Mouse (Mus musculus): ENCODE data around the gene Prkce. TPM values are rescaled to one million over a fixed set of nuclear protein-coding genes. Genes with fewer than 3 reads are reported as not detected.

Prkce gene
- polyA plus RNA-seq, 1 experiment = 3.3 TPM

DNA sequence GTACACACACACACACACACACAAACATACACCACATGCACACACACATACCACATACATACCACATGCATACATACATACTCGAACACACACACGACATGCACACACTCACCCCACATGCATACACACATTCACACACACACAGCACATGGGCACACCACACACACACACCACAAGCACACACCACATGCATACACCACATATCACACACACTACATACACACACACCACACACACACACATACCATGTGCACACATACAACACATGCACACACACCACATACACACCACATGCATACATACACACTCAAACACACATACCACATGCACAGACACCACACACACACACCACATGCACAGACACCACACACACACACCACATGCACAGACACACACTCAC, 268.4 kb downstream of the Prkce start:
- peaks cover 40% of the 10 kb centered on the region for H3K4me1 ChIP-seq (ENCODE audit: control insufficient read depth, insufficient read depth, insufficient read length, low read length)
- H3K27me3 ChIP-seq (ENCODE audit: control insufficient read depth, insufficient read depth, low read length) = no peaks in the 10 kb centered on the region
- TF ChIP-seq CTCF (IDR thresholded peaks at IDR 0.05; ENCODE audit: extremely low read depth, insufficient read length, insufficient replicate concordance, low read depth, low read length) (no peak), POLR2A (IDR thresholded peaks at IDR 0.05; ENCODE audit: low read depth, low read length) (no peak)
- no peaks in the 10 kb centered on the region for H3K36me3 ChIP-seq (ENCODE audit: control insufficient read depth, insufficient read depth, low read length)
- 96% methylated on average over 2 of the region's 2 CpGs for WGBS
- H3K27ac ChIP-seq (ENCODE audit: insufficient read depth, low read depth, low read length) = no peak overlapping the region
- no peak overlapping the region for H3K4me3 ChIP-seq (ENCODE audit: low read depth, low read length)

DNA sequence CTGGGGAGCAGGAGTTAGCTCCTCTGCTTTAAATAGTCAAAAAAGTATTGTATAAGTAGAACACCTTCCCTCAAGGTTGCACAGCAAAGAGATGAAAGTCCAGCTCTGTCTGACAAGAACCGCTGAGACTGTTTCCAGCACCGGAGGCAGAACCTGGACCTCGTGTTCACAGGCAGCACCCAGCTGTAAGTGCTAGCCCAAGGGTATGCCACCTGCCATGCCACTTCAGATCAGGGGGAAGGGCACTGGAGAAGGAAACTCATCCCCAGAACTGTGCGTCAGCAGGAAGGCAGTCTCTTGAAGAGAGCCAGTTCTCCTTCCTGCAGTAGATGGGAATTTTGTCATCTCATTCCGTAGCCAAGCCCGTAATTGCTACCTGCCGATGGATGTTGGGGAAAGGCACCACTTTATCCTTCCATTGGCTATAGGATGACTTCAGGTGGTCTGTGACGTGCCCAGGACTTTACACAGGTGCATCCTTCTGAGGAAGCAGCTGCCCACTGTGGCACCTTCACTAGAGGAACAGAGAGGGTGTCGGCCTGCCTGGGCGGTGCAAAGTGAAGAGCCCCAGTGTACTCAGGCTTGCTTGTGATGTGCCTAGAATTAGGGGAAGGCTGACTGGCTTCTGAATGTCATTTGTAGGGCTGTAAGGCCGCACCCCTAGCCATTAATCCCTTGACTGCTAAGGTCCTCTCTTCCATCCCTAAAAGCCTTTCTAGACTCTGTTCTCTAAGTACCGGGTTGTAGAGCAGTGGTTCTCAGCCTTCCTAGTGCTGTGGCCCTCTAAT, 269.2 kb downstream of the Prkce start:
- Histone ChIP-seq H3K36me3 (ENCODE audit: control insufficient read depth, insufficient read depth, low read length) (no peaks in the 10 kb centered on the region), H3K4me3 (ENCODE audit: low read depth, low read length) (no peak overlapping the region), H3K27me3 (ENCODE audit: control insufficient read depth, insufficient read depth, low read length) (no peaks in the 10 kb centered on the region), H3K27ac (ENCODE audit: insufficient read depth, low read depth, low read length) (peak overlapping the region; percentile 34; the same call in 1 of the 2 replicates), H3K4me1 (ENCODE audit: control insufficient read depth, insufficient read depth, insufficient read length, low read length) (peaks cover 45% of the 10 kb centered on the region)
- TF ChIP-seq POLR2A (IDR thresholded peaks at IDR 0.05; ENCODE audit: low read depth, low read length) (no peak), CTCF (IDR thresholded peaks at IDR 0.05; ENCODE audit: extremely low read depth, insufficient read length, insufficient replicate concordance, low read depth, low read length) (no peak)
- 74% methylated on average over 12 of the region's 12 CpGs for WGBS

DNA sequence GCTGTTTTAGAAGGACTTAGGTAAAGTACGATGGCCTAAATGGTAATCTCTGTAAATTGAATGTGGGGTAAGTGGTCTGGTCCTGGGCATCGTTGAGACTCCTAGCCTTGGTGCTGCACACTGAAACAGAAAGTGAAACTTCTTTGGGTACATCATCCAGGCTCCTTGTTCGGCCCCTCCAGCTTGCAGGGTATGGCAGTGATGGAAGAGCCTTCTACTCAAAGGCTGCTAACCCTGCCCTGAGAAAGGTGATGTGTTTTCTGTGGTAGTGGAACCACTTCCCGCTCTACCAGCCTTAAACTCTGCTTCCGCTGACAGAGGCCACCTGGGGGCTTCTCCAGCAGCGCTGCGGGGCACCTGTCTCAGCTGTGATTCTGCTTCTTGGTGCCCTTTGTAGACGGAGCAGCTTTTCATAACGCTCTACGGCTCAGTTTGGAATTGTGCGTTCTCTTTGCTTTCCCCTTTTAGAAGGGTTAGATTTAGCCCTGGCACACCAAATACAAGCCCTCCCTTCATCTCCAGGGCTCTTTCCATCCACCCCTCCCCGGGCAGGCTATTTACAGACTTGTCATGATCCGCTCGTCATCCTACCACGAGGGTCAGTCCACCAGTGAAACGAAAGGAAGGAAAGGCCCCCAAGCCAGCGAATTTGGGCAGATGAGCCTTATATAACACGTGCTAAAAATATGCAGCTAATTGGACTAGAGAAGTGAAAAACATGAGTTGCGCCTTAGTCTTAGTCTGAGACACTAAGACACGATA, 270.1 kb downstream of the Prkce start:
- H3K4me3 ChIP-seq (ENCODE audit: low read depth, low read length) = peak overlapping the region; percentile 47
- 69% methylated on average over 20 of the region's 20 CpGs for WGBS
- H3K36me3 ChIP-seq (ENCODE audit: control insufficient read depth, insufficient read depth, low read length) = no peaks in the 10 kb centered on the region
- no peaks in the 10 kb centered on the region for H3K27me3 ChIP-seq (ENCODE audit: control insufficient read depth, insufficient read depth, low read length)
- peaks cover 45% of the 10 kb centered on the region for H3K4me1 ChIP-seq (ENCODE audit: control insufficient read depth, insufficient read depth, insufficient read length, low read length)
- peak overlapping the region; percentile 74 for H3K27ac ChIP-seq (ENCODE audit: insufficient read depth, low read depth, low read length)
- TF ChIP-seq POLR2A (IDR thresholded peaks at IDR 0.05; ENCODE audit: low read depth, low read length) (no peak), CTCF (IDR thresholded peaks at IDR 0.05; ENCODE audit: extremely low read depth, insufficient read length, insufficient replicate concordance, low read depth, low read length) (no peak)

DNA sequence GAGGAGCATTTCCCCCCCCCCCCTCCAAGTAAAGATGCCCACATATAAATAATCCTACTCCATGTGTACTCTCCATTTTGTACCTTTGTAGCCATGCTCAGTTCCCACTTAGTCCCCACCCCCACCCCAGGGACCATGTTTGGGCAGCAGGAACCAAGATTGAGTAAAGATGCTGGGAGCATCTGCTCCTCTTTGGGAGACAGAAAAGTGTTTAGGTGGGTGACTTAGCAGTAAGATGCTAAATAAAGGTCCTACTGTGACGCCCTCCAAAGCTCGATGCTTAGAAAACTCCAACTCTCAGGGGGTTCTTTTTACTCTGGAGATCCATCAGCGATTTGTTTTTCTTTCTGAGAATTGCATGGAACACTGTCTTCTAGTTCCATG, 270.7 kb downstream of the Prkce start:
- Histone ChIP-seq H3K4me1 (ENCODE audit: control insufficient read depth, insufficient read depth, insufficient read length, low read length) (peaks cover 42% of the 10 kb centered on the region), H3K27ac (ENCODE audit: insufficient read depth, low read depth, low read length) (peak overlapping the region; percentile 79), H3K36me3 (ENCODE audit: control insufficient read depth, insufficient read depth, low read length) (no peaks in the 10 kb centered on the region), H3K4me3 (ENCODE audit: low read depth, low read length) (no peak overlapping the region), H3K27me3 (ENCODE audit: control insufficient read depth, insufficient read depth, low read length) (no peaks in the 10 kb centered on the region)
- TF ChIP-seq POLR2A (IDR thresholded peaks at IDR 0.05; ENCODE audit: low read depth, low read length) = no peak
- TF ChIP-seq CTCF (IDR thresholded peaks at IDR 0.05; ENCODE audit: extremely low read depth, insufficient read length, insufficient replicate concordance, low read depth, low read length) = no peak
- 82% methylated on average over 3 of the region's 3 CpGs for WGBS

DNA sequence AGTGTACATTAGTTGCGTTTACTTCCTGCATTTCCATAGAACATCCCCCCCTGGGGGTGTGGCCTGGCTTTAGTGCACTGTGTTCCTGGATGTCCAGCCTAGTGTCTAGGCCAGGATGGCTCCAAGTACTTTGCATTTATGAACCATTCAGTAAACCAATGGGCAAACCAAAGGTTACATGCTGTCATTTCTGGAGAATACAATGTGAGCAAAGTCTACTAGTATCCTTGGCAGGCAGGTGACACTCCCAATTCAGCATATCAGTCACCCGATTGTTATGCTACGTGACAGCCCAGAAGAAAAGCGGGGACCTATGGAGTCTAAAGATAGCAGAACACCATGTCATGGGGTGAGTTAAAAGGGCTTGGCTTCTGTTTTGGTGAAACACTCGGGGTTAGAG, 271.2 kb downstream of the Prkce start:
- no peaks in the 10 kb centered on the region for H3K27me3 ChIP-seq (ENCODE audit: control insufficient read depth, insufficient read depth, low read length)
- no peaks in the 10 kb centered on the region for H3K36me3 ChIP-seq (ENCODE audit: control insufficient read depth, insufficient read depth, low read length)
- TF ChIP-seq CTCF (IDR thresholded peaks at IDR 0.05; ENCODE audit: extremely low read depth, insufficient read length, insufficient replicate concordance, low read depth, low read length) = no peak
- TF ChIP-seq POLR2A (IDR thresholded peaks at IDR 0.05; ENCODE audit: low read depth, low read length) = no peak
- H3K27ac ChIP-seq (ENCODE audit: insufficient read depth, low read depth, low read length) = peak overlapping the region; percentile 79
- H3K4me3 ChIP-seq (ENCODE audit: low read depth, low read length) = no peak overlapping the region
- peaks cover 42% of the 10 kb centered on the region for H3K4me1 ChIP-seq (ENCODE audit: control insufficient read depth, insufficient read depth, insufficient read length, low read length)
- WGBS = 21% methylated on average over 5 of the region's 5 CpGs

DNA sequence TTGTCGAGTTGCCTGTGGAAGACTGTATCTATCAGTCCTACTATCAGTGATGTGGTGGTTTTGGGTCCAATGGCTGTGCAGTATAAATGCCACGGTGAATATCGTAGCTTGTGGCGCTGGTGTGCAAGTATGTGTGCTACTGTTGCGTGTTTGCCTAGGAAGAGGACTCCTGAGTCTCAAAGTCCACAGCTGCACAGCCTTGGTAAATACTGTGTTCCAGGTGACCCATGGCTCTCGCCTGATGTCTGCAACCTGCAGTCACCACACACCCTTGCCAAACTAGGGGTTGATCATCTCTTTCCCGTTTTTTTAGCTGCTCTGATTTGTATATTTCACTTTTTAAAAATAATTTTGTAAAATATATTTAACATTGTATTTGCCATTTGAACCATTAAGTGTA, 273.5 kb downstream of the Prkce start:
- H3K27me3 ChIP-seq (ENCODE audit: control insufficient read depth, insufficient read depth, low read length) = no peaks in the 10 kb centered on the region
- TF ChIP-seq CTCF (IDR thresholded peaks at IDR 0.05; ENCODE audit: extremely low read depth, insufficient read length, insufficient replicate concordance, low read depth, low read length) (no peak), POLR2A (IDR thresholded peaks at IDR 0.05; ENCODE audit: low read depth, low read length) (no peak)
- H3K27ac ChIP-seq (ENCODE audit: insufficient read depth, low read depth, low read length) = peak overlapping the region; percentile 47; the same call in 1 of the 2 replicates
- no peak overlapping the region for H3K4me3 ChIP-seq (ENCODE audit: low read depth, low read length)
- WGBS = 34% methylated on average over 7 of the region's 7 CpGs
- H3K36me3 ChIP-seq (ENCODE audit: control insufficient read depth, insufficient read depth, low read length) = no peaks in the 10 kb centered on the region
- peaks cover 47% of the 10 kb centered on the region for H3K4me1 ChIP-seq (ENCODE audit: control insufficient read depth, insufficient read depth, insufficient read length, low read length)

DNA sequence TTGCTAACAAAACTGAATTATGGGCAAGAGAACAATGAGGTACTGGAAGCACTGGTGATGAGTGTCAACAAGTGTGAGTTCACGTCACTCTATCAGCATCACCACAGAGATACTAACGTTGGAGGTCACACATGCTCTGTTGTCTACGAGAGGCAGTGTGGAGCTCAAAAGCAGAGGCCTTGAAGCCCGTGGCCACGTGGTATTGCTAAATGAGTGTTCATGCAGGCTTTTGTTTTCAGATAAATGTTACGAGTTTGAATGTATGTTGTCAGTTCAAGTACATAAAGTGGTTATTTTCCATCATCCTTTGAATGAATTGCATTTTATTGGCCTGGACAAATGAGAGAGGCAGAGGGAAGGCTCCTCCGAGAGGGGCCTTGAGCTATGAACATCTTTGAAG, 276.3 kb downstream of the Prkce start:
- Histone ChIP-seq H3K27ac (ENCODE audit: insufficient read depth, low read depth, low read length) (no peak overlapping the region), H3K4me1 (ENCODE audit: control insufficient read depth, insufficient read depth, insufficient read length, low read length) (peaks cover 31% of the 10 kb centered on the region), H3K36me3 (ENCODE audit: control insufficient read depth, insufficient read depth, low read length) (no peaks in the 10 kb centered on the region), H3K27me3 (ENCODE audit: control insufficient read depth, insufficient read depth, low read length) (no peaks in the 10 kb centered on the region), H3K4me3 (ENCODE audit: low read depth, low read length) (no peak overlapping the region)
- 77% methylated on average over 7 of the region's 7 CpGs for WGBS
- TF ChIP-seq CTCF (IDR thresholded peaks at IDR 0.05; ENCODE audit: extremely low read depth, insufficient read length, insufficient replicate concordance, low read depth, low read length) (no peak), POLR2A (IDR thresholded peaks at IDR 0.05; ENCODE audit: low read depth, low read length) (no peak)

All from small intestine, adult 2 months (tissue).